Mouse (Mus musculus) myocyte (in vitro differentiated cells): ENCODE measurements at regions not wholly inside any gene's neighbourhood (a gene's known extent, or its start where the extent isn't known, plus 50 kb on each side); places are given as distances from the start of the nearest gene placed in this dataset.

ENCODE experiments used
- H3K27me3 ChIP-seq: one replicate; pipeline ENCODE4 v1.6.1; 2011; ENCODE audit not compliant: control insufficient read depth, insufficient read depth, insufficient read length
- H3K36me3 ChIP-seq: one replicate; pipeline ENCODE4 v1.6.1; 2011; ENCODE audit not compliant: control insufficient read depth, insufficient read depth
- H3K4me2 ChIP-seq: one replicate; pipeline ENCODE4 v1.6.1; 2011; ENCODE audit warnings: low read depth, control low read depth
- H3K4me3 ChIP-seq: one replicate; pipeline ENCODE4 v1.5.1; 2011; ENCODE audit warnings: mild to moderate bottlenecking, control low read depth, moderate library complexity
- H3K79me2 ChIP-seq: one replicate; pipeline ENCODE4 v1.6.1; 2011; ENCODE audit not compliant: control insufficient read depth, insufficient read depth
- H3ac ChIP-seq: one replicate; pipeline ENCODE4 v1.6.1; 2011; ENCODE audit not compliant: control insufficient read depth, insufficient read length
- CEBPB ChIP-seq: IDR thresholded peaks from 2 replicates; pipeline ENCODE4 v1.6.1; 2011; ENCODE audit warnings: mild to moderate bottlenecking, moderate library complexity; ENCODE audit not compliant: poor library complexity, insufficient read depth, severe bottlenecking
- E2F4 ChIP-seq: IDR thresholded peaks from one replicate; pipeline ENCODE4 v1.6.1; 2011; ENCODE audit warnings: mild to moderate bottlenecking, control low read depth, moderate library complexity; ENCODE audit not compliant: insufficient read depth
- MAX ChIP-seq: IDR thresholded peaks from one replicate; pipeline ENCODE4 v1.6.1; 2011; ENCODE audit warnings: low read depth, mild to moderate bottlenecking, control low read depth
- MYOD1 ChIP-seq, 3 experiments: IDR thresholded peaks; one replicate each; pipeline ENCODE4 v1.6.1; 2011; ENCODE audit warnings: control low read depth in 2 of 3, low read depth in 2 of 3, mild to moderate bottlenecking in 2 of 3, moderate library complexity in 1 of 3; ENCODE audit not compliant: insufficient read length in 2 of 3, control insufficient read depth in 1 of 3
- MYOG ChIP-seq, 3 experiments: IDR thresholded peaks; one replicate each; pipeline ENCODE4 v1.6.1; 2011; ENCODE audit warnings: control low read depth in 2 of 3, low read depth in 2 of 3, mild to moderate bottlenecking in 2 of 3; ENCODE audit not compliant: insufficient read length in 2 of 3, control insufficient read depth in 1 of 3, insufficient read depth in 1 of 3
- POLR2A ChIP-seq: IDR thresholded peaks from one replicate; pipeline ENCODE4 v1.6.1; 2011; ENCODE audit warnings: low read depth, mild to moderate bottlenecking, control low read depth, moderate library complexity; ENCODE audit not compliant: insufficient read length
- POLR2AphosphoS2 ChIP-seq: IDR thresholded peaks from one replicate; pipeline ENCODE4 v1.6.1; 2011; ENCODE audit warnings: low read depth, control low read depth; ENCODE audit not compliant: insufficient read length
- REST ChIP-seq: IDR thresholded peaks from one replicate; pipeline ENCODE4 v1.6.1; 2011; ENCODE audit warnings: mild to moderate bottlenecking, control low read depth, moderate library complexity; ENCODE audit not compliant: insufficient read depth, insufficient read length
- SRF ChIP-seq: IDR thresholded peaks from one replicate; pipeline ENCODE4 v1.6.1; 2011; ENCODE audit warnings: low read depth; ENCODE audit not compliant: control insufficient read depth, insufficient read length
- TCF12 ChIP-seq: IDR thresholded peaks from one replicate; pipeline ENCODE4 v1.6.1; 2011; ENCODE audit warnings: mild to moderate bottlenecking, control low read depth; ENCODE audit not compliant: poor library complexity, insufficient read depth, severe bottlenecking
- TCF3 ChIP-seq: IDR thresholded peaks from one replicate; pipeline ENCODE4 v1.6.1; 2011; ENCODE audit warnings: low read depth, control low read depth; ENCODE audit not compliant: insufficient read length
- USF1 ChIP-seq: IDR thresholded peaks from one replicate; pipeline ENCODE4 v1.6.1; 2011; ENCODE audit warnings: low read depth, mild to moderate bottlenecking, control low read depth, moderate library complexity

- H3K79me2 ChIP-seq: no peaks in the 10 kb centered on the region
- no peak overlapping the region for H3K4me3 ChIP-seq
- H3K4me2 ChIP-seq: no peak overlapping the region
- no peaks in the 10 kb centered on the region for H3K36me3 ChIP-seq
- no peak overlapping the region for H3ac ChIP-seq
- no peaks in the 10 kb centered on the region for H3K27me3 ChIP-seq
- TF ChIP-seq USF1 (no peak), MYOD1 (IDR thresholded peaks at IDR 0.05; ENCODE audit: control insufficient read depth in 1 of 3, insufficient read length in 2 of 3, low read depth in 2 of 3) (no peak), CEBPB (no peak), TCF12 (no peak), TCF3 (no peak), SRF (no peak), REST (no peak), MAX (no peak), MYOG (IDR thresholded peaks at IDR 0.05; ENCODE audit: control insufficient read depth in 1 of 3, insufficient read depth in 1 of 3, insufficient read length in 2 of 3, low read depth in 2 of 3) (no peak), E2F4 (no peak), POLR2AphosphoS2 (no peak), POLR2A (no peak)
Observed at GRCm38 (mm10) chr15:31150546-31151471, 73.3 kb upstream of the Dap start.

- Histone ChIP-seq H3K79me2 (no peaks in the 10 kb centered on the region), H3K4me2 (peak overlapping the region; percentile 34), H3ac (no peak overlapping the region), H3K36me3 (no peaks in the 10 kb centered on the region), H3K4me3 (no peak overlapping the region), H3K27me3 (no peaks in the 10 kb centered on the region)
- TF ChIP-seq TCF12 (no peak), MYOG (IDR thresholded peaks at IDR 0.05; ENCODE audit: control insufficient read depth in 1 of 3, insufficient read depth in 1 of 3, insufficient read length in 2 of 3, low read depth in 2 of 3) (no peak), MAX (no peak), POLR2AphosphoS2 (no peak), E2F4 (no peak), USF1 (no peak), POLR2A (no peak), REST (no peak), SRF (no peak), MYOD1 (IDR thresholded peaks at IDR 0.05; ENCODE audit: control insufficient read depth in 1 of 3, insufficient read length in 2 of 3, low read depth in 2 of 3) (no peak), TCF3 (no peak), CEBPB (no peak)
Observed at GRCm38 (mm10) chr15:31155141-31155540, 69.0 kb upstream of the Dap start.

DNA sequence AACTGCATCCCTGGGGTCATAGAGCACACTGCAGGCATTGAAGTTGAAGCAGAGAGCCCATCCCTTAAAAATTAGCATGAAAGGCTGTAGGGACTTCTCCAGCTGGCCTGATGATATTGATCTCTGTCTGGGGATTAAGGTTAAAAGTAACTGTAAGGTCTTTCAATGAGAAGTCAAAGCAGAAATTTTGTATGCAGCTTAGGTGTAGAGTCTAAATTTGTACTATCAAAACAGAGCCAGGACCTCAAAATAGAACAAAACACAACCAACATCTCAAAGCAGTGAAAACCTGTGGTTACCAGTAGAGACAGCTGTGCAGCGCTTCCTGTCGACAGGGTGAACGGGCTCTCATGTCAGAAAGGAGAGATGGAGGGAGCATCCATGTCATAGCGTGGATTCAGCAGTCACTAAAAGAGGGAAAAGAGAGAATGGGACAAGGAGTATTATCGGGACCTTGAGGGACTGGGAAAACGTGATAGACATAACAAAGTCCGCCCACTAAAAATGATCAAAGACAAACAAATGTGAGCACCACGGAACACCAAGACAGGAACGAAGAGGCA lies 57.5 kb upstream of the Dap start:
- Histone ChIP-seq H3K4me2 (peak overlapping the region; percentile 10), H3K79me2 (no peaks in the 10 kb centered on the region), H3K4me3 (no peak overlapping the region), H3K27me3 (no peaks in the 10 kb centered on the region), H3ac (no peak overlapping the region), H3K36me3 (no peaks in the 10 kb centered on the region)
- TF ChIP-seq MYOD1 (IDR thresholded peaks at IDR 0.05; ENCODE audit: control insufficient read depth in 1 of 3, insufficient read length in 2 of 3, low read depth in 2 of 3) (peak in 2 of 3 experiments; percentile 15 to 61), MYOG (IDR thresholded peaks at IDR 0.05; ENCODE audit: control insufficient read depth in 1 of 3, insufficient read depth in 1 of 3, insufficient read length in 2 of 3, low read depth in 2 of 3) (peak in 2 of 3 experiments; percentile 29 to 40), SRF (no peak)

GRCm38 (mm10) chr15:31167506-31167905 lies 56.6 kb upstream of the Dap start:
- TF ChIP-seq MAX: no peak
- TF ChIP-seq REST: no peak
- peak in 2 of 3 experiments; percentile 82 to 95 for TF ChIP-seq MYOD1 (IDR thresholded peaks at IDR 0.05; ENCODE audit: control insufficient read depth in 1 of 3, insufficient read length in 2 of 3, low read depth in 2 of 3)
- H3K4me2 ChIP-seq: no peak overlapping the region
- H3K4me3 ChIP-seq: no peak overlapping the region
- H3K36me3 ChIP-seq: no peaks in the 10 kb centered on the region
- H3ac ChIP-seq: no peak overlapping the region
- H3K79me2 ChIP-seq: no peaks in the 10 kb centered on the region
- H3K27me3 ChIP-seq: no peaks in the 10 kb centered on the region

DNA sequence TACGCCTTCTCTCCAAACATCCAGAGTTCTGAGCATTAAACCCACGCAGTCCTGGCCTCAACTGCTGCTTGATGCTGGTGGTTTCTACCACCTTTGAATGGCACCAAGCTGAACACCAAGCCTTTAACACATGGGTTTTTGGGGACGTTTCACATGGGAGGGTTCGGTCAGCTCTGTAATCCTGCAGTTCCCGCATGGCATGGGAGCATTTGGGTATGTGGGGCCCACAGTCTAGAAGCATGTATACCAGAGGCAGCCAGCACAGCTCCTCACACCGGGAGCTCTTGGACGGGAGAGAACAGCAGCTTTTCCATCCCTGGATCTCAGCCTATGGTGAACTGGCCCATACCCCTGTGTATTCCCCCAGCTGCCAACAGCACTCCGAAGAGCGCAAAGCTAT lies 55.9 kb upstream of the Dap start:
- H3K36me3 ChIP-seq: no peaks in the 10 kb centered on the region
- H3K4me2 ChIP-seq: no peak overlapping the region
- no peak overlapping the region for H3ac ChIP-seq
- H3K79me2 ChIP-seq: no peaks in the 10 kb centered on the region
- no peaks in the 10 kb centered on the region for H3K27me3 ChIP-seq
- no peak overlapping the region for H3K4me3 ChIP-seq
- TF ChIP-seq SRF: no peak
- TF ChIP-seq POLR2A: no peak
- no peak for TF ChIP-seq POLR2AphosphoS2
- no peak for TF ChIP-seq REST
- TF ChIP-seq TCF12: no peak
- TF ChIP-seq CEBPB: no peak
- no peak for TF ChIP-seq MAX
- TF ChIP-seq MYOG (IDR thresholded peaks at IDR 0.05; ENCODE audit: control insufficient read depth in 1 of 3, insufficient read depth in 1 of 3, insufficient read length in 2 of 3, low read depth in 2 of 3): no peak
- TF ChIP-seq TCF3: no peak
- TF ChIP-seq E2F4: no peak
- no peak for TF ChIP-seq USF1
- no peak for TF ChIP-seq MYOD1 (IDR thresholded peaks at IDR 0.05; ENCODE audit: control insufficient read depth in 1 of 3, insufficient read length in 2 of 3, low read depth in 2 of 3)
